Mouse (Mus musculus): Measurements from ENCODE around the gene Zfp560. TPM values are rescaled to one million over a fixed set of nuclear protein-coding genes. Genes with fewer than 3 reads are reported as not detected.

Gene Zfp560
- polyA plus RNA-seq, 1 experiment, result 18.4 TPM

DNA sequence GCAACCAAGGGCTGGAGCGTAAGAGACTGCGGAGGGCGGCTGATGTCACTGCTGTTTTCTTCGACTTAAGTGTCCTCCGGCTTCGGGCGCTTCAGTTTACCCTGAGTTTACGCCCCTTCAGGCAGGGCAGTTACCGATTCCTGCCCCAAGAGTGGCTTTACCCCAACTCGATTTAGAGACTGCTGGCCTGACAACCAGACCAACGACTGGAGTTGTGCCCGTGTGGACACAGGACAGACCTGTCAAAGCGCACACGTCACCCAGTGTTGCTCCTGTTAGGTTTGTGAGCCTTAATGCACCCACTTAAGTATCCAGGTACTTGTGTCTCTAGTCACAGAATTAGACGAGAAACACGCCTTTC, 346 bp upstream of the Zfp560 start:
- no peak for TF ChIP-seq SRF (IDR thresholded peaks at IDR 0.05; ENCODE audit: control insufficient read depth, insufficient read length, low read depth)
- TF ChIP-seq POLR2A (IDR thresholded peaks at IDR 0.05; ENCODE audit: insufficient read length, low read depth), result no peak
- Histone ChIP-seq H3K27me3 (ENCODE audit: control insufficient read depth, insufficient read depth, insufficient read length) (no peaks in the 10 kb centered on the region), H3ac (ENCODE audit: control insufficient read depth, insufficient read length) (peak overlapping the region; percentile 2), H3K4me3 (peak overlapping the region; percentile 60), H3K36me3 (ENCODE audit: control insufficient read depth, insufficient read depth) (no peaks in the 10 kb centered on the region), H3K4me2 (ENCODE audit: low read depth) (peak overlapping the region; percentile 72), H3K79me2 (ENCODE audit: control insufficient read depth, insufficient read depth) (peaks cover 30% of the 10 kb centered on the region)

DNA sequence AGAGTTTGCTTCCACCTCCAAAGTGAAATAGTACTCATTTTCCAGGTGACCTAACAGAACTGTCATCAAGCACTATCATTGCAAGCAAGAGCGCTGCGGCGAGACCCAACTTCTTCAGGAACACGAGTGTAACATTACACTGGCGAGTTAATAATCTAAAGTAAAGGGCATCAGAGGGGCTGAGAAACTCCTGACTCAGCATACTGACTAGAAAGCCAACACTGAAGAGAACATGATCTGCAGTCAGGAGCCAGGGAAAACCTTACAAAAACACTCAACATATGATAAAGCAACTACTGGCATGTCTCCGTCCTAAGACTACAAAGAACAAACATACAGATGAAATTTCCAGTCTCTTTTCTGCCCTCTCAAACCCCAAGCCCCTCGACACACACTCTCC, 1.3 kb downstream of the Zfp560 start:
- peak overlapping the region; percentile 72 for H3K4me2 ChIP-seq (ENCODE audit: low read depth)
- peaks cover 30% of the 10 kb centered on the region for H3K79me2 ChIP-seq (ENCODE audit: control insufficient read depth, insufficient read depth)
- H3K27me3 ChIP-seq (ENCODE audit: control insufficient read depth, insufficient read depth, insufficient read length), result no peaks in the 10 kb centered on the region
- no peak for TF ChIP-seq MYOD1 (IDR thresholded peaks at IDR 0.05; ENCODE audit: control insufficient read depth in 1 of 3, insufficient read length in 2 of 3, low read depth in 2 of 3)
- TF ChIP-seq MAX (IDR thresholded peaks at IDR 0.05; ENCODE audit: low read depth), result no peak
- TF ChIP-seq REST (IDR thresholded peaks at IDR 0.05; ENCODE audit: insufficient read depth, insufficient read length), result no peak
- no peak for TF ChIP-seq TCF3 (IDR thresholded peaks at IDR 0.05; ENCODE audit: insufficient read length, low read depth)
- no peak for TF ChIP-seq POLR2AphosphoS2 (IDR thresholded peaks at IDR 0.05; ENCODE audit: insufficient read length, low read depth)
- no peak for TF ChIP-seq MYOG (IDR thresholded peaks at IDR 0.05; ENCODE audit: control insufficient read depth in 1 of 3, insufficient read depth in 1 of 3, insufficient read length in 2 of 3, low read depth in 2 of 3)
- no peak for TF ChIP-seq E2F4 (IDR thresholded peaks at IDR 0.05; ENCODE audit: insufficient read depth)
- no peak for TF ChIP-seq CEBPB (IDR thresholded peaks at IDR 0.05; ENCODE audit: insufficient read depth, poor library complexity, severe bottlenecking)
- TF ChIP-seq SRF (IDR thresholded peaks at IDR 0.05; ENCODE audit: control insufficient read depth, insufficient read length, low read depth), result no peak
- H3ac ChIP-seq (ENCODE audit: control insufficient read depth, insufficient read length), result no peak overlapping the region
- H3K36me3 ChIP-seq (ENCODE audit: control insufficient read depth, insufficient read depth), result no peaks in the 10 kb centered on the region
- peak overlapping the region; percentile 60 for H3K4me3 ChIP-seq

DNA sequence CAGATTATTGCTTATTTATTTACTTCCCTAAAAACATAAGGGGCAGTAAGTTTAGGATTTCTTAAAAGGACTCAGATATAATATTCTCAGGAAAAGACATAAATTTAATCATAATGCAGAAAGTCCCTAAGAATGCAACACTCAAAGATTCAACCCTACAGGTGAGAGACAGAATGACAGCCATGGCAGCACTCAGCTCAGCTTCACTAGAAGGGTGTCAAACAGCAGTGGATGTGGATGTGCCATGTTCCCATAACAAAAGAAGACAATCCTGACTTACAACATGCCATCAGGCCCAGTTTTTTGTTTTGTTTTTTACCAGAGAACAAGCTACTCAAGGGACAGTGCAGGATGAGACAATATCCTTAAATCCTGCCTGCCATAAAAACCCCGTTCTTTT, 10.3 kb downstream of the Zfp560 start:
- no peak for TF ChIP-seq TCF3 (IDR thresholded peaks at IDR 0.05; ENCODE audit: insufficient read length, low read depth)
- TF ChIP-seq E2F4 (IDR thresholded peaks at IDR 0.05; ENCODE audit: insufficient read depth), result no peak
- TF ChIP-seq TCF12 (IDR thresholded peaks at IDR 0.05; ENCODE audit: insufficient read depth, poor library complexity, severe bottlenecking), result no peak
- TF ChIP-seq MAX (IDR thresholded peaks at IDR 0.05; ENCODE audit: low read depth), result no peak
- no peak for TF ChIP-seq REST (IDR thresholded peaks at IDR 0.05; ENCODE audit: insufficient read depth, insufficient read length)
- no peak for TF ChIP-seq POLR2AphosphoS2 (IDR thresholded peaks at IDR 0.05; ENCODE audit: insufficient read length, low read depth)
- TF ChIP-seq USF1 (IDR thresholded peaks at IDR 0.05; ENCODE audit: low read depth), result no peak
- TF ChIP-seq CEBPB (IDR thresholded peaks at IDR 0.05; ENCODE audit: insufficient read depth, poor library complexity, severe bottlenecking), result no peak
- TF ChIP-seq MYOD1 (IDR thresholded peaks at IDR 0.05; ENCODE audit: control insufficient read depth in 1 of 3, insufficient read length in 2 of 3, low read depth in 2 of 3), result no peak
- Histone ChIP-seq H3K36me3 (ENCODE audit: control insufficient read depth, insufficient read depth) (no peaks in the 10 kb centered on the region), H3K4me2 (ENCODE audit: low read depth) (no peak overlapping the region), H3K27me3 (ENCODE audit: control insufficient read depth, insufficient read depth, insufficient read length) (no peaks in the 10 kb centered on the region), H3ac (ENCODE audit: control insufficient read depth, insufficient read length) (no peak overlapping the region), H3K79me2 (ENCODE audit: control insufficient read depth, insufficient read depth) (no peaks in the 10 kb centered on the region), H3K4me3 (no peak overlapping the region)

DNA sequence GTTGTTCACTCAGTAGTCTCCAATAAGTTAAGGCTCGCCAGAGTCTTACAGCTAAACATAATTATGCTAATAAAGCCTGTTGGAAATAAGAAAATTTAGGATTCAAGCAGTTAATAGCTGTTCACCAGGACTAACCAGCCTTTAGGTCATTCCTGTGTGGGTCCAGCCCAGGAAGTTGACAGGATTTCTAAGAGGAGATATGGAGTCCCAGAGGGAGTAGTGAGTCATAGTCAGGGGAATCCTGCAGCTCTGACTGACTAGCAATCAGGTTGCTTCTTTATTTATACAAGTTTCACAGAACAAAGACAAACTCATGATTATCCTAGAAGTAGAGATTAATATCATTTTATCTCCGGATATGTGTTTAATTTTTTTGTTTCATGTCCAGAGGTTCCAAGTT, 17.7 kb downstream of the Zfp560 start:
- H3K27me3 ChIP-seq (ENCODE audit: control insufficient read depth, insufficient read depth, insufficient read length), result no peaks in the 10 kb centered on the region
- TF ChIP-seq CEBPB (IDR thresholded peaks at IDR 0.05; ENCODE audit: insufficient read depth, poor library complexity, severe bottlenecking), result no peak
- TF ChIP-seq POLR2AphosphoS2 (IDR thresholded peaks at IDR 0.05; ENCODE audit: insufficient read length, low read depth), result no peak
- no peak for TF ChIP-seq TCF3 (IDR thresholded peaks at IDR 0.05; ENCODE audit: insufficient read length, low read depth)
- no peak for TF ChIP-seq MYOG (IDR thresholded peaks at IDR 0.05; ENCODE audit: control insufficient read depth in 1 of 3, insufficient read depth in 1 of 3, insufficient read length in 2 of 3, low read depth in 2 of 3)
- no peak for TF ChIP-seq SRF (IDR thresholded peaks at IDR 0.05; ENCODE audit: control insufficient read depth, insufficient read length, low read depth)
- no peak for TF ChIP-seq POLR2A (IDR thresholded peaks at IDR 0.05; ENCODE audit: insufficient read length, low read depth)
- no peak for TF ChIP-seq REST (IDR thresholded peaks at IDR 0.05; ENCODE audit: insufficient read depth, insufficient read length)
- no peak for TF ChIP-seq E2F4 (IDR thresholded peaks at IDR 0.05; ENCODE audit: insufficient read depth)
- no peak for TF ChIP-seq USF1 (IDR thresholded peaks at IDR 0.05; ENCODE audit: low read depth)
- no peak for TF ChIP-seq TCF12 (IDR thresholded peaks at IDR 0.05; ENCODE audit: insufficient read depth, poor library complexity, severe bottlenecking)
- no peak for TF ChIP-seq MAX (IDR thresholded peaks at IDR 0.05; ENCODE audit: low read depth)
- TF ChIP-seq MYOD1 (IDR thresholded peaks at IDR 0.05; ENCODE audit: control insufficient read depth in 1 of 3, insufficient read length in 2 of 3, low read depth in 2 of 3), result no peak

DNA sequence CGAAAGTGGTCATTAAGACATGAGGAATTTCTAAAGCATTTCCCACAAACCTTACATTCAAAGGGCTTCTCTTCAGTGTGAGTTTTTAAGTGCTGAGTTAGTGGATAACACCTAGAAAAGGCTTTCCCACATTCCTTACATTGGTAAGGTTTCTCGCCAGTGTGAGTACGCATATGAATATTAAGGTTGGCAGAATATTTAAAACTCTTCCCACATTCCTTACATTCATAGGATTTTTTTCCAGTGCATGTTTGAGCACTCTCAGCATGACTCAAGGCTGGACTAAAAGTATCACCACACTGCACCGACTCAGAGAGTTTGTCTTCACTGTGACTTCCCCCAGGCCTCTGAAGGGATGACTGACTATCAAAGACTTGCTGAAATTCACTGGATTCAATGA, 36.5 kb downstream of the Zfp560 start:
- H3K4me3 ChIP-seq, result no peak overlapping the region
- H3ac ChIP-seq (ENCODE audit: control insufficient read depth, insufficient read length), result no peak overlapping the region
- TF ChIP-seq TCF12 (IDR thresholded peaks at IDR 0.05; ENCODE audit: insufficient read depth, poor library complexity, severe bottlenecking) (no peak), MAX (IDR thresholded peaks at IDR 0.05; ENCODE audit: low read depth) (no peak), MYOG (IDR thresholded peaks at IDR 0.05; ENCODE audit: control insufficient read depth in 1 of 3, insufficient read depth in 1 of 3, insufficient read length in 2 of 3, low read depth in 2 of 3) (no peak), USF1 (IDR thresholded peaks at IDR 0.05; ENCODE audit: low read depth) (no peak)
- H3K36me3 ChIP-seq (ENCODE audit: control insufficient read depth, insufficient read depth), result peaks cover 24% of the 10 kb centered on the region
- no peaks in the 10 kb centered on the region for H3K27me3 ChIP-seq (ENCODE audit: control insufficient read depth, insufficient read depth, insufficient read length)
- no peak overlapping the region for H3K4me2 ChIP-seq (ENCODE audit: low read depth)
- no peaks in the 10 kb centered on the region for H3K79me2 ChIP-seq (ENCODE audit: control insufficient read depth, insufficient read depth)

More for the DNA sequence above, 17.7 kb downstream of the Zfp560 start:
- Histone ChIP-seq H3K36me3 (ENCODE audit: control insufficient read depth, insufficient read depth) (no peaks in the 10 kb centered on the region), H3ac (ENCODE audit: control insufficient read depth, insufficient read length) (no peak overlapping the region), H3K4me3 (no peak overlapping the region), H3K4me2 (ENCODE audit: low read depth) (no peak overlapping the region), H3K79me2 (ENCODE audit: control insufficient read depth, insufficient read depth) (no peaks in the 10 kb centered on the region)
